Comparison of ENCODE assay signal across 26 mouse cellular contexts in the genomic region with DNA sequence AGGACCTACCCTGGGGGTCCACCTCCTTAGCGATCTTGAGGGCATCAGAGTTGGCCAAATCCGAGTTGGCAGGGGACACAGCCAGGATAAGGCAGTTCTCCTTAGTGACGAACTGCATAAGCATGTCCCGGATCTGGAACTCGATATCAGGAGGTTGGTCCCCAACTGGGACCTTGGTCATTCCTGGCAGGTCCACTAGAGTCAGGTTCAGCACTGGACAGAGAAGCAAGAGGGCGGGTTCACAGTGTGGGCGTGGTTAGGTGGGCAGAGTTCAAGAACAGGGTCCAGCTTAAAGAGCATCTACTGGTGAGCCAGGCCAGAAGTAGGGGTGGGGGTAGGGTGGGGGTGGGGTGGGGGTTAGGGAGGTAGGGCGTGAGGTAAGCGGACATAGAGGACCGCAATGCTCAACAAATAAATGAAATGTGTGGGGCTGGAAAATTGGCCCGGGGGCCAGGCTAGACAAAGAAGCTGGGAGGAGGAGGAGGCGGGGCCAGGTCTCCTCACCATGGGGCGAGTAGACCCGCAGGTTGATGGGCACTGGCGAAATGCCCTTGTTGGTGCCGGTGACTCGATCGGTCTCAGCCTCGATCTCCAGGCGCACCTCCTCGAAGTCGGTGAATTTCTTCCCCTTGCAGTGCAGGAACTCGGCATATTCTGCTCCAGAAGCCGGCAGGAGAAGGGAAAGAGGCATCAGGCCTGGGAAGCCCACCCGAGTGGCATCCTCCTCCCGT. TPM values are rescaled to one million over a fixed set of nuclear protein-coding genes. Genes with fewer than 3 reads are reported as not detected.
DNase-seq lines count a peak whose midpoint lies in the region; TF ChIP-seq lines count a peak whose summit lies in the region.
"Had no signal": no experiment of that assay in that cellular context is flagged by ENCODE, and none has a peak within 500 bp of the region (broad histone marks: within the 10 kb centered on the region; RNA-seq: fewer than 3 reads in every experiment).

No protein-coding gene starts in this region.

- peaks cover 49% of the 10 kb centered on the region for H3K4me1 ChIP-seq in olfactory bulb, adult 2 months (ENCODE audit: control insufficient read depth, insufficient read depth, low read length)

- no peak for TF ChIP-seq POLR2A in olfactory bulb, adult 2 months (IDR thresholded peaks at IDR 0.05; ENCODE audit: insufficient read depth, low read depth, low read length)

- 46% methylated on average over 26 of the region's 26 CpGs for WGBS in olfactory bulb, adult 2 months

- H3K27ac ChIP-seq in left cerebral cortex, adult 2 months, result peak overlapping the region; percentile 96
- H3K27ac ChIP-seq in olfactory bulb, adult 2 months (ENCODE audit: insufficient read depth, low read depth, low read length), result 0 out of 2 replicates have a peak overlapping the region, but pooled peaks have one; percentile 97
- H3K27ac ChIP-seq: embryonic facial prominence, embryonic 13.5 days; forebrain, embryonic 12.5 days; hindbrain, postnatal 0 days; neural tube, embryonic 13.5 days had no signal

- no peak overlapping the region for H3K4me3 ChIP-seq in left cerebral cortex, adult 2 months
- H3K4me3 ChIP-seq in olfactory bulb, adult 2 months (ENCODE audit: insufficient read depth, low read depth, low read length), result no peak overlapping the region
- H3K4me3 ChIP-seq: embryonic facial prominence, embryonic 13.5 days; erythroblast, embryonic 14.5 days; forebrain, embryonic 12.5 days; neural tube, embryonic 13.5 days had no signal

- peak; percentile 72 for DNase-seq in cerebellum, adult 11-12 months
- DNase-seq in cerebellum, postnatal 4 days (ENCODE audit: low spot score in 2 of 2), result no peak
- peak; percentile 92 for DNase-seq in heart, adult 11 months
- no peak for DNase-seq in heart, postnatal 14 days
- no peak for DNase-seq in left cerebral cortex, adult 2 months (ENCODE audit: extremely low spot score in 1 of 2, low spot score in 2 of 2)
- DNase-seq in left cerebral cortex, postnatal 25 days (ENCODE audit: low spot score in 2 of 2), result no peak
- DNase-seq: adrenal gland, adult 8-10 months; embryo, embryonic 11 days; layer of hippocampus, adult 9-11 months; left cerebral cortex, postnatal 4 days; liver; lung, adult 2 months; lung, postnatal 36 days; midbrain, embryonic 14.5 days; right cerebral cortex, adult 18-20 months; right cerebral cortex, postnatal 4 days; thymus, postnatal 14 days had no signal

- no peak for TF ChIP-seq CTCF in left cerebral cortex, adult 2 months (IDR thresholded peaks at IDR 0.05)
- TF ChIP-seq CTCF in olfactory bulb, adult 2 months (IDR thresholded peaks at IDR 0.05; ENCODE audit: insufficient read depth, low read depth, low read length), result no peak

- intact Hi-C loops in heart, postnatal 14 days (cut with DNase I), result no loop called here
- intact Hi-C loops in left cerebral cortex, adult 2 months (cut with DNase I), result no loop called here
- intact Hi-C loops in left cerebral cortex, postnatal 25 days (cut with DNase I), result no loop called here

RNA-seq across cellular contexts. Expression of gene Ciz1, which starts 12.1 kb away (rescaled TPM):
- 10 to 100 TPM; 32.2 to 36.5 TPM for total RNA-seq in heart, postnatal 14 days (2021)
- 10 to 100 TPM; 89.7 to 90.1 TPM for total RNA-seq in left cerebral cortex, adult 2 months (2021)
- 10 to 100 TPM; 67.5 to 73.1 TPM for total RNA-seq in left cerebral cortex, postnatal 25 days (2021)
- polyA plus RNA-seq in olfactory bulb, adult 2 months (2012; ENCODE audit: insufficient read depth, insufficient read length, low replicate concordance, missing spikeins), result not detected in 2 replicates

RNA-seq across cellular contexts. Expression of gene Dnm1, which starts 13.1 kb away (rescaled TPM):
- total RNA-seq in heart, postnatal 14 days (2021), result 1 to 10 TPM; 9.1 TPM
- 1,000 to 10,000 TPM; 1,259 to 1,310 TPM for total RNA-seq in left cerebral cortex, adult 2 months (2021)
- total RNA-seq in left cerebral cortex, postnatal 25 days (2021), result 1,000 to 10,000 TPM; 1,197 to 1,302 TPM
- 153 TPM in 1 of 2 replicates, not detected in the other for polyA plus RNA-seq in olfactory bulb, adult 2 months (2012; ENCODE audit: insufficient read depth, insufficient read length, low replicate concordance, missing spikeins)
- total RNA-seq: granulocyte monocyte progenitor cell, adult 5-6 weeks; megakaryocyte-erythroid progenitor cell, adult 5-6 weeks had no signal
- polyA plus RNA-seq: activated CD4-positive, CD25-positive, alpha-beta regulatory T cell, adult 4 months had no signal

RNA-seq across cellular contexts. Expression of gene 1110008P14Rik, which starts 41.7 kb away (rescaled TPM):
- 10 to 100 TPM; 45.3 to 48.2 TPM for total RNA-seq in heart, postnatal 14 days (2021)
- 100 to 1,000 TPM; 341 to 349 TPM for total RNA-seq in left cerebral cortex, adult 2 months (2021)
- total RNA-seq in left cerebral cortex, postnatal 25 days (2021), result 100 to 1,000 TPM; 375 to 446 TPM
- not detected in 2 replicates for polyA plus RNA-seq in olfactory bulb, adult 2 months (2012; ENCODE audit: insufficient read depth, insufficient read length, low replicate concordance, missing spikeins)

RNA-seq across cellular contexts. Expression of gene Lcn2, which starts 48.0 kb away (rescaled TPM):
- 1 to 10 TPM; 3.8 to 6.5 TPM for total RNA-seq in heart, postnatal 14 days (2021)
- total RNA-seq in left cerebral cortex, adult 2 months (2021), result 10 to 100 TPM in 1 of 2 experiments, under 1 TPM in 1; 0.44 to 19.4 TPM
- under 1 TPM; 0.76 to 0.85 TPM for total RNA-seq in left cerebral cortex, postnatal 25 days (2021)
- polyA plus RNA-seq in olfactory bulb, adult 2 months (2012; ENCODE audit: insufficient read depth, insufficient read length, low replicate concordance, missing spikeins), result not detected in 2 replicates
- polyA plus RNA-seq: activated CD4-positive, CD25-positive, alpha-beta regulatory T cell, adult 4 months; midbrain, embryonic 14.5 days had no signal

RNA-seq across cellular contexts. Expression of gene Swi5, which starts 52.2 kb away (rescaled TPM):
- 100 to 1,000 TPM; 153 to 156 TPM for total RNA-seq in heart, postnatal 14 days (2021)
- 100 to 1,000 TPM; 186 to 193 TPM for total RNA-seq in left cerebral cortex, adult 2 months (2021)
- total RNA-seq in left cerebral cortex, postnatal 25 days (2021), result 100 to 1,000 TPM; 213 to 214 TPM
- polyA plus RNA-seq in olfactory bulb, adult 2 months (2012; ENCODE audit: insufficient read depth, insufficient read length, low replicate concordance, missing spikeins), result not detected in 2 replicates

Comparison
In these comparisons a context has a peak if more than half of its experiments do, and no peak if none do; other contexts are left out.
1. DNase-seq: peak in cerebellum, adult 11-12 months (single experiment) and heart, adult 11 months (single experiment); none in cerebellum, postnatal 4 days (0 of 2), heart, postnatal 14 days (0 of 2), left cerebral cortex, adult 2 months (0 of 2) and left cerebral cortex, postnatal 25 days (0 of 2).
2. RNA of gene Dnm1, which starts 13.1 kb away (total RNA-seq): 1,259 to 1,310 TPM in left cerebral cortex, adult 2 months and 1,197 to 1,302 TPM in left cerebral cortex, postnatal 25 days; 9.1 TPM in heart, postnatal 14 days; every median in the first group is over 100 times any median in the second.
3. RNA of gene 1110008P14Rik, which starts 41.7 kb away (total RNA-seq): 375 to 446 TPM in left cerebral cortex, postnatal 25 days and 341 to 349 TPM in left cerebral cortex, adult 2 months; 45.3 to 48.2 TPM in heart, postnatal 14 days; every median in the first group is over 4 times any median in the second.